Mouse (Mus musculus) gastrocnemius, postnatal 10 days (tissue): ENCODE results near the gene Zfp750. TPM values are rescaled to one million over a fixed set of nuclear protein-coding genes. Genes with fewer than 3 reads are reported as not detected.

Experiments used
- DNase-seq: peaks from one replicate; pipeline ENCODE4 v3.0.0; 2021; ENCODE audit warnings: mixed read lengths
- long read RNA-seq, 2 experiments: library from polyadenylated mRNA; stranded (forward); transcript quantifications; one replicate each; pipeline ENCODE4 v2.0.0; 2021
- total RNA-seq, 2 experiments: library from RNA; stranded (reverse); gene quantifications; 2 replicates each; pipeline ENCODE4 v1.2.3; 2021

Zfp750 gene
- total RNA-seq: not detected
- long read RNA-seq, experiment 1: 0 reads
- long read RNA-seq, experiment 2: 0 reads

GRCm38 (mm10) chr11:121519131-121519530, at the start of gene Zfp750:
Gene Zfp750, minus strand, starts transcription at chr11:121519333.
- no peak for DNase-seq

- DNase-seq: no peak
Measured at GRCm38 (mm10) chr11:121564265-121564664, 45.1 kb upstream of the Zfp750 start.

DNA sequence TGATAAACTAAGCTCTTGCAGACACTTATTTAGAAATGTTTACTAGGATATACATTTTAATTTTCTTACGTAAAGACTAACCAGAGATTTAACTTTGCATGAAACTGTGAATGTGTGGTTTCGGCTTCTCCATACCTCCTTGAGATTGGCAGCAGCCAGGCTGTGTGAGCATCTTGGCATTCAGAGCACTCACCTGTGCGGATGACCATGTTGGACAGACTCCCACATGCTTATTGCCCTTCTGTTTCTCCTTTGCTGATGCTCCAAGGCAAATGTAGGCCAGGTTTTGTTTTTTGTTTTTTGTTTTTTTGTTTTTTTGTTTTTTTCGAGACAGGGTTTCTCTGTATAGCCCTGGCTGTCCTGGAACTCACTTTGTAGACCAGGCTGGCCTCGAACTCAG, 44.2 kb upstream of the Zfp750 start:
- no peak for DNase-seq

DNA sequence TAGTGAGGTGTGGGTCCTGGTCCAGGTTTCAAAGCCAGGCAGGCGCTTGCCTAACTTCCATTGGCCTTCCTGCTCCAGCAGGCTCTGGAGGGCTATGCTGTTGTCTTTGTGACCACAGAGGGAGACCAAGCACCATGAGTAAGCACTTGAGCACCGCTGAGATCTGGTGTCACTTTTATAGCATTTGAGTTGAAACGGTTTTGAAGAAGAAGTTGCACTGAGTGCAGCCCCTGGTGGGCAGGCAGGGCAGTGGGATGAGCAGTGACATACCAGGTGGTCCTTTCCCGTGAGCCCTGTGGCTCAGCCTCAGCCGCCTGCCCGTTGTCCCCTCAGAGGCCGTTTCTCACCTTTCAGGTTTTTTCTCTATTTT, 41.1 kb upstream of the Zfp750 start:
- DNase-seq: no peak

GRCm38 (mm10) chr11:121559527-121560293, 40.6 kb upstream of the Zfp750 start:
- no peak for DNase-seq

- DNase-seq: no peak
Measured at GRCm38 (mm10) chr11:121558522-121558921, 39.4 kb upstream of the Zfp750 start.

DNA sequence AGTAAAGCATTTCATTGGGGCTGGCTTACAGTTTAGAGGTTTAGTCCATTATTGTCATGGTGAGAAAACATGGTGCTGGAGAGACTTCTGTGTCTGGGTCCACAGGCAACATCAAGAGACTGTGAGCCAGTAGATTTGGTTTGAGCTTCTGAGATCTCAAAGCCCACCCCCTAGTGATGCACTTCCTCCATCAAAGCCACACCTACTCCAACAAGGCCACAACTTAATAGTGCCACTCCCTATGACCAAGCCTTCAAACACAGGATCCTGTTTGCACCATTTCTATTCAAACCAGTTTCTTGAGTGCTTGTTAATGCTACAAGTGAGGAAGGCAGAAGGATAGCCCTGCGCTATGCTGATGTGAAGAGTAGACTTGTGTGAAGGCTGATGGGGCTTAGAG, 38.8 kb upstream of the Zfp750 start:
- no peak for DNase-seq

DNA sequence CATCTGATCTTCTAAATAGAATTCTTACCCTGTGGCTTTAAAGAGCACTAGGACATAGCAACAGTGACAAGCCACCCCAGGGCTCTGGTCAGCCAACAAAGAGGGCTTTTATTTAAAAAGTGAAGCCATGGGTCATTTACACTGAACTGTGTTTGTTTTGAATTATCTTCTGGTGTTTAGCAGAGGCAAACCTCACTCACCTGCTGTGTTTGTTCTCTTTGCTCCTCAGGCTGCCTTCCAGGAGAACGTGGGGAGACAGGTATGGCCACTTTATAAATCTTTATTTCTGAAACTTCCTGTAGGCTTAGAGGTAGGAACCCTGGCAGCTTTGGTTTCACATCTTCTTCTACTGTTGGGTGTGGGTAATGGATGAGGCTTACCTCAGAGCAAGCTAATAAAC, 37.6 kb upstream of the Zfp750 start:
- DNase-seq: no peak

DNA sequence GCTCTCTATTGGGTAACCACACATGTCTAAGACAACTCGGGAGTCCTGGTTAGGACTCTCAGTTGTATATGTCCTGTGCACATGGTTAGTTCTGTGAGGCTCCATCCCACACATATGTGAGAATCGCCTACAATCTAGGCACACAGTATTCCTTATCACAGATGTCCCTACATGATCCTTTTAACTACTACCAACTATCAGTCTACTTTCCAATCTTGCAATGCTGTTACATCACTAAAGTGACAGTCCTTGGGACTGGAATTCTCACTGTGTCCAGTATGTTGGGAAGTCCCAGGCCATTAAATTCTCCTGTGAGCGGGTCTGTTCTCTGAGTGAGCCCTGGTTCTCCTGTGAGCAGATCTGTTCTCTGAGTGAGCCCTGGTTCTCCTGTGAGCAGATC, 34.3 kb upstream of the Zfp750 start:
- DNase-seq: no peak

- DNase-seq: peak; percentile 51
Measured at GRCm38 (mm10) chr11:121552846-121553457, 33.8 kb upstream of the Zfp750 start.

DNA sequence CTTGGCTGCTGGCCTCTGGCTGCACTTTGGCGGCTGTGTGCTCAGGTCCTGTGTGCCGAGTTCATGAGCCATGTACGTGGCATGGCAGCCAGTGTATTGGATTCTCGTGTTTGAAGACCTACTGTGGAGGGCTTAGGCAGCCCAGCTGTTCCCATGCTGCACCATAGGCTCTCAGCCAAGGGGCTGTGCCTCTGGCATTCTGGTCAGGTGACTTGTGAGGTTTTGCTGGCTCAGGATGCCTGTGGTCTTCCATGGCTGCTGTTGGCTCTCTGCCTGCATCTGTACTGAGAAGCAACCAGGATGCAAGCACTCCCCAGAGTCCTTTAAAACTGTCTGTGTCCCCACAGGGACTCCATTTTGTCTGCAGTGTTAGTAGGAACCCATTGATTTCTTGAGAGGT, 33.0 kb upstream of the Zfp750 start:
- no peak for DNase-seq

DNA sequence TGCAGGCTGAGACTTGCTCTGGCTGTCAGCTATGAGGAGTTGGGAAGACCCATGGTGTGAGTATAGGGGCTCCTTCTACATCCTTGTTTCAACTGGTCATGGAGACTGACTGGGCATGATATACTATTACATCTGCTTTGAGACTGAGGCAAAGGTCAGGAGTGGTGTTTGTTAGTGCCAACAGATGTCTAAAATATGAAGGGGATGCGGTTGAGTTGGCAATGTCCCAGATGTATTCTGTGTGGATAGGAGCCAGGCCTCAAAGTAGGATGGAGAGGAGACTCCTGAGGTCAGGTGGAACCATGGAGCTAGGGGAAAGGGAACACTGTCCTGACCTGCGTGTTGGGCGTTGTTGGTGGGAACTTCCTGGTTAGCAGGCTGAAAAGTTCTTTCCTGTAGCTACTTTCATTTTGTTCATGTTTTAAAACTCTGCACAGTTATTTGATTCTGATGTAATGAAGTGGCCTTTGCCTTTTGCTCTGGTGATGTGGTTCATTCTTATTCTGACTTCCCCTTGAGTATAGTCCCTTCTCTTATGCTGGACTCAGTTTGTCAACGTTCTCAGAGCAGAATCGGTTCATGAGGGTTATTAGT, 32.2 kb upstream of the Zfp750 start:
- no peak for DNase-seq

GRCm38 (mm10) chr11:121549843-121550647, 30.9 kb upstream of the Zfp750 start:
- DNase-seq: no peak

GRCm38 (mm10) chr11:121548996-121549842, 30.1 kb upstream of the Zfp750 start:
- peak; percentile 20 for DNase-seq

DNA sequence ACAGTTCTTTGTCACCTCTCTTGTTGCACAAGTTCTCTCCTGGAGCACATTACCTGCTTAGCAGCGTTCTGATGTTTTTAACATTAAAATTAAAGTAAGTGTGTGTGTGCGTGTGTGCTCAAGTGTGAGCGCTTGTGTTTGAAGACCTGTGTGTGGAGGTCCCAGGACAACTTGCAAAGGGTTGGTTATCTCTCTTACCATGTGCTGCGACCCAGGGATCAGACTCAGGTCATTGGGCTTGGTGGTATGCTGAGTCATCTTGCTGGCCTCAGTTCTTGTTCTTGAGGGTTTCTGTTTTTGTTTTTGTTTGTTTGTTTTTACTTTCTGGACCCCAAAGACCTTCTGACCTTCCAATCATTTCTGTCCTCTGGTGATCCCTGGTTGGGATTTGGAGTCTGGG, 28.8 kb upstream of the Zfp750 start:
- no peak for DNase-seq

- no peak for DNase-seq
Measured at GRCm38 (mm10) chr11:121547234-121547633, 28.1 kb upstream of the Zfp750 start.

GRCm38 (mm10) chr11:121545398-121546034, 26.4 kb upstream of the Zfp750 start:
- DNase-seq: no peak

GRCm38 (mm10) chr11:121544755-121545397, 25.7 kb upstream of the Zfp750 start:
- DNase-seq: no peak

GRCm38 (mm10) chr11:121543922-121544321, 24.8 kb upstream of the Zfp750 start:
- peak; percentile 24 for DNase-seq

- no peak for DNase-seq
Measured at GRCm38 (mm10) chr11:121543287-121543856, 24.2 kb upstream of the Zfp750 start.
